Mouse (Mus musculus): Measurements from ENCODE around the gene 2310011J03Rik. TPM values are rescaled to one million over a fixed set of nuclear protein-coding genes. Genes with fewer than 3 reads are reported as not detected.

2310011J03Rik gene
- total RNA-seq, 2 experiments from 2014 or later: 13.6 to 14.2 TPM

DNA sequence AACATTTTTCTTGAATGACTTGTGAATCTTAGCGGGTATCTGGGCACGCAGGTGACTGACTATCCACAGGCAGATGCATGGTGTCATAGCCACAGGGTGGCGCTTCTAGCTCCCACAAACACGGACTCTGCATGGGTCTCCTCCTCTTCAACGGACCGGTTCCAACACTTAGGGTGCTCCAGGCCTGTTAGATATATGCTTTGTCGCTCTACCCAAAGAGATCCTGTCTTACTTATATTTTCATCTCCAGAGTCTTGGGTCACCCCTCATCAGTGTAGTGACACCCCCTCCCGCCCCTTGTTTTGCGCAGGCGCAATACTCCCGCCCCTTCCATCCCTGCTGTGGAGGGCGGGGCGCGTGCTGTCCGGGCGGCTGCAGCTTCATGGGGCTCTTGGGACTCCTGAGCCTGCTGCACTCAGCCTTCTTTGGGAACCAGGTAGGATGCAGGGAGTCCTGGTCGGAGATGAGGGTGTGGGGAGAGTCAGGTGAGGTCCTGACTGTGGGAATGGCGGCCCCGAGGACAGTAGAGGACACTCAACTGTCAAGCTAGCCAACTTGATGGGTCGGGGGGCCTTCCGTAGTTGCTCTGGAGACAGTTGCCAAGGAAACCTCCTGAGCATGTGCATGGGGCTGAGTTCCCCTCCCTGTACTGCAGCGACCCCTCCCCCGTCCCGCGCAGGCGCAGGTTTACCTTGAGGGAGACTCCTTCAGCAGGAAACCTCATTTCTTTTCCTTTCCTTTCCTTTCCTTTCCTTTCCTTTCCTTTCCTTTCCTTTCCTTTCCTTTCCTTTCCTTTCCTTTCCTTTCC is 24.5 kb downstream of the 2310011J03Rik start, which contains the start of gene Apc2:
Apc2 (plus strand) TSS at position 360 of the 808 bp plus-strand sequence.
- intact Hi-C loops (cut with DNase I): no loop called here
- peak; percentile 84 for DNase-seq

GRCm38 (mm10) chr10:80294788-80295303 is 25.5 kb downstream of the 2310011J03Rik start:
- DNase-seq: peak; percentile 33
- intact Hi-C loops (cut with DNase I): no loop called here

GRCm38 (mm10) chr10:80294311-80294710 is 26.0 kb downstream of the 2310011J03Rik start:
- intact Hi-C loops (cut with DNase I): no loop called here
- DNase-seq: no peak

- intact Hi-C loops (cut with DNase I): no loop called here
- no peak for DNase-seq
Observed at GRCm38 (mm10) chr10:80293325-80293724, 27.0 kb downstream of the 2310011J03Rik start.

DNA sequence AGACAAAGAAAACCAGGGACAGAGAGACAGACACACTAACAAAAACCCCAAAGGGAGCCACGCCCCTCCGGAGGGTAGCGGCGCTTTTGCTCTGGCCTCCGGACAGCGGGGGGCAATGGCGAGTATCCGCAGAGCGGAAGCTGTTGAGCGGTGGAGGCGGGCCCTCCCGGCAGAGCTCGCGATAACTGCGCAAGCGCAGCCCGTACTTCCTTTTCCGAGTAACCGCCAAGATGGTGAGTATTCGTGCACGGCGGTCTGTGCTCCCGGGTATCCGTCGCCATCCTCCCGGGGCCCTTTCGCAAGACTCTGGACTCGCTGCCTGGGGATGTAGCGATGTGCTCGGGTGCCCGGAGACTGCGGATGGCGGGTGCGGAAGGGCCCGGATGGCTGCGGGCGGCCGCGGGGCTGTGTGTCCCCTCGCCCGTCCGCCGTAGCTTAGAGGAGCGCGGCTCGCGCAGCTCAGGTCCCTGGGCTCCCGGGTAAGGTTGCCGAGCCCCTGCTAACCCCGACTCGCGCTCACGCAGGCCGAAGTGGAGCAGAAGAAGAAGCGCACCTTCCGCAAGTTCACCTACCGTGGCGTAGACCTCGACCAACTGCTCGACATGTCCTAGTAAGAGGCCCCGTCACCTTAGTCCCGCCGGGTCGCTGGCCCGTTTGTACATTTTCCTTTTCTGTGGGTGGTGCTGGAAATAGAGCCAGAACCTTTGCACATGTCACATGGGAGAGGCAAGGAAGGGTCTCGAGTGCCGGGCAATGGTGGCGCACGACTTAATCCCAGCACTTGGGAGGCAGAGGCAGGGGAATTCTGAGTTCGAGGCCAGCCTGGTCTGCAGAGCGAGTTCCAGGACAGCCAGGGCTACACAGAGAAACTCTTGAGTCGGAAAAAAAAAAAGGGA is 27.8 kb downstream of the 2310011J03Rik start, which contains the start of gene Rps15:
Rps15 (plus strand) TSS at position 203 of the 896 bp plus-strand sequence.
- peak; percentile 99 for DNase-seq
- intact Hi-C loops (cut with DNase I): no loop called here

- no peak for DNase-seq
- intact Hi-C loops (cut with DNase I): no loop called here
Observed at GRCm38 (mm10) chr10:80288657-80289056, 31.7 kb downstream of the 2310011J03Rik start.

- no peak for DNase-seq
- intact Hi-C loops (cut with DNase I): no loop called here
Observed at GRCm38 (mm10) chr10:80288097-80288496, 32.2 kb downstream of the 2310011J03Rik start.

DNA sequence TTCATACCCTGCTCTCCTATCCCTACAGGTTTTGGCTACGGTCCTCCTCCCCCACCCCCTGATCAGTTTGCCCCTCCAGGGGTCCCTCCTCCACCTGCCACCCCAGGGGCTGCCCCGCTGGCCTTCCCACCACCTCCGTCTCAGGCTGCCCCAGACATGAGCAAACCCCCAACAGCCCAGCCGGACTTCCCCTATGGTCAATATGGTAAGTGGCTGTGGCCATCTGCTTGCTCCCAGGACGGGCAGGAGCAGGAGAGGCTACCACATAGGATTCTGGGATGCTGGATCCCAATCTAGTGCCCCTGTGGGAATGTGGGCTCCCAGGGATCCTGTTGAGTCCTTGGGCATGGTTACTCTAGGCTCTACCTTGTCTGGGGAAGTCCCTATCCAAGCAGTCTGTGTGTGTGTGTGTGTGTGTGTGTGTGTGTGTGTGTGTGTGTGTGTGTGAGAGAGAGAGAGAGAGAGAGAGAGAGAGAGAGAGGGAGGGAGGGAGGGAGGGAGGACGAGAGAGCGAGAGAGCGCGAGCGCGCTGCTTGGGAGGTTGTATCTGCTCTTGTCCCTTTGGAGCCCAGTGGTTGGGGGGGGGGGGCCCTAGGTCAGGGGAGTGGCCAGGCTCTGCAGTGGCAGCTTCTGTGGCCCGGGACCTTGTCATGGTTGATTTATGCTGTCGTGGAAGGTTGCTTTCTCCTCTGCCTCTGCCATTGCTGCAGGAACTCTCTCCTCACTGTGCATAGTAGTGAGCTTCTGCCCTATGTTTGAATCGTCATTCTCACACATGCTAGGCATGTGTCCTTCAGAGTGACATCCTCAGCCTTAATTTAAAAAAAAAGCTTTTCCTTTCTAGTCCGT is 34.9 kb downstream of the 2310011J03Rik start:
- intact Hi-C loops (cut with DNase I): no loop called here

GRCm38 (mm10) chr10:80282481-80283441 is 37.6 kb downstream of the 2310011J03Rik start:
- DNase-seq: no peak
- intact Hi-C loops (cut with DNase I): no loop called here

More for the DNA sequence above, 34.9 kb downstream of the 2310011J03Rik start:
- no peak for DNase-seq

- intact Hi-C loops (cut with DNase I): no loop called here
- DNase-seq: no peak
Observed at GRCm38 (mm10) chr10:80281921-80282371, 38.4 kb downstream of the 2310011J03Rik start.

DNA sequence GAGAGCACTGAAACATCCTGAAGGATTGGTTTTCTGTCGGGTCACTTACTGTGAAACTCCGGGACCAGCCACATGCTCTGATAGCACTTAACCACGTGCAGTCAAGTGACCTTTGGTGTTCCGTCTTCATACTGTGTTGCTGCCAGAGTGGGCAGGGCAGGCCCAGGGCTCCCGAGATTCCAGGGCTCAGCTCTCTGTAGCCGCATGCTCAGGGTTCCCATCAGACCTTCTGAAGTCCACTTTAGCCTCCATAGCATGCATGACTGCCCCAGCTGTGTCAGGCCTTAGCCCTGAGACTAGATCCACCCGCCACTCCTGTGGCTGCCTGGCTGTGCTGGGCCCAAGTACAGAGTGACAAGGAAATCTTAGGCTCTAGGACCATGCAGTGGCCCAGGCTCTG is 39.0 kb downstream of the 2310011J03Rik start:
- DNase-seq: no peak
- intact Hi-C loops (cut with DNase I): no loop called here

GRCm38 (mm10) chr10:80279273-80279672 is 41.1 kb downstream of the 2310011J03Rik start:
- DNase-seq: no peak
- intact Hi-C loops (cut with DNase I): no loop called here

DNA sequence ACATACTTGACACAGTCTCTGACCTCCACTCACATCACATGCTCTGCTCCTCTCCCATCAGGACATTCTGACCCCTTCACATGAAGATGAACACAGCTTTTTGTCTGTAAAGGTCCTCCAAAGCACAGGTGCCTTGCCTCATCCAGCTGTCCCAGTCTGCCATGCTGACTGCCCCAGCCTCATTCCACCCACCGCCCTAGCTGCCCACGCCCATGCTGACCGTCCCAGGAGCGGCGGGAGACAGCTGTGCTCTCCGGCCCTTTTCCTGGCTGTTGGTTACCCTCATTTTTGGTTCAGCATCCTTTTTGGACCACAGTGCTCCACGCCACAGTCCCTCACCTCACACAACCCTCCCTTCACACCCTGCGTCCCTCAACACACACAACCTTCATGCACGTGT is 41.9 kb downstream of the 2310011J03Rik start:
- no peak for DNase-seq
- intact Hi-C loops (cut with DNase I): no loop called here

DNA sequence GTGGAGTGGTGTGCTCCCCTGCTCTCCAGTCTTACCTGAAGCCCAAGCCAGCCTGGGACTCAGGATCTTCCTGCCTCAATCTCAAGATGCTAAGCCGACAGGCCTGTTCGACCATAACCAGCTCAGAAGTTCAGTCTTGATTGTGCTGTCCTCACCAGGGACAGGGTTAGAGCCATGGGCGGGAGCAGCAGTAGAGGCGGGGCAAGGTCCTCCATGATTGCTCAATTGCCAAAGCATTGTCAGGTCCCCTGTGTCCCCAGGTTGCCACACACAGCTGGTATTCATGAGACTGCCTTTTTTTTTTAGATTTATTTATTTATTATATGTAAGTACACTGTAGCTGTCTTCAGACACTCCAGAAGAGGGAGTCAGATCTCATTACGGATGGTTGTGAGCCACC is 44.1 kb downstream of the 2310011J03Rik start:
- intact Hi-C loops (cut with DNase I): no loop called here
- DNase-seq: no peak

DNA sequence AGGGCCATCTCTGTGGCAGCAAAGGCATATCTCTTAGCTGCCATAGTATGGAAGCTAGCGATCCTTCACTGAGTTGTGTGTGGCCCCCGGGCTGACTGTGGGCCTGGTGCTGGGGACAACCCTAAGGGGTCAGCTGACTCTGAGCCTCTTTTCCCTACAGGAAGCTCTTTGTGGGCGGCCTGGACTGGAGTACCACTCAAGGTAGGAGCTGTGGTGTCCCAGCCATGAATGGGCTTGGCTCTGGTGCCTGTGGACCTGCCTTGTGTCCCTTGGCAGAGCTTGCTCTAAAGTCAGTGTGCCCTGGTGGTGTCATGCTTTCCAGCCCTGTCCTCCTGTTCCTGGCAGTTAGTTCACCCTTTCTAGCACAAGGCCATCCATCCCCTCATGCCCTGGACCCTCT is 46.5 kb downstream of the 2310011J03Rik start:
- DNase-seq: no peak
- intact Hi-C loops (cut with DNase I): no loop called here

DNA sequence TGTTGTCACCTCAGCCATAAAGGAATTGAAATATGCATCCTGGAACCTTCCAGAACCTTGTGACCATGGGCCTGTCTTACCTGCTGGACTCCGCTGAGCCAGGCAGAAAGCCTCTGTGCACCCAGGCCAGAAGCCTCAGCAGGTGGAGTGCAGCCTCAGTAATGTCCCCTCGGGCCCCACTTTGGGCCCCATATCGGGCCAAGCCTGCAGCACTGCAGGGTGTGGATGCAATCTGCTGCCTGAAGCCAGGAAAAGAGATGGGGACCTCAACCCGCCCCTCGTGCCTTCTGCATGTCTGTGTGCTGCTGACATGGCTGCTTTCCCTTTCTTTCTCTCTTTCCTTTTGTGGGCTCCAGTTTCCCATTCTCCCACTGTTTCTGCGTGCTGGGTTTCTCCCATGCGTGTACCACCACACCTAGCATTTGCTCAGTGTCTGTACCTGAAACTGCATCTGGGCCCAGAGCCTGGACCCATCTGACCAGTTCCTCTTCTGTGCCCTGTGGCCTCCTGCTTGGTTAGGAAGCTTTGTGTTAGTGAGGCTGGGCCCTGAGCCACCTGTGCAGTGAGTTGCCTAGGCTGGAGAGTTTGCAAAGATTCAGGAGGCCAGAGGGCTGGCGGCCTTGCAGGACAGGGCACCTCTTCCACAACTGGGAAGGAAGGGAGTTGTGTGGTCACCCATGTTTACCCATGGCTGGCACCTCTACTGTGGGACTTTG is 48.3 kb downstream of the 2310011J03Rik start:
- DNase-seq: no peak
- intact Hi-C loops (cut with DNase I): no loop called here

DNA sequence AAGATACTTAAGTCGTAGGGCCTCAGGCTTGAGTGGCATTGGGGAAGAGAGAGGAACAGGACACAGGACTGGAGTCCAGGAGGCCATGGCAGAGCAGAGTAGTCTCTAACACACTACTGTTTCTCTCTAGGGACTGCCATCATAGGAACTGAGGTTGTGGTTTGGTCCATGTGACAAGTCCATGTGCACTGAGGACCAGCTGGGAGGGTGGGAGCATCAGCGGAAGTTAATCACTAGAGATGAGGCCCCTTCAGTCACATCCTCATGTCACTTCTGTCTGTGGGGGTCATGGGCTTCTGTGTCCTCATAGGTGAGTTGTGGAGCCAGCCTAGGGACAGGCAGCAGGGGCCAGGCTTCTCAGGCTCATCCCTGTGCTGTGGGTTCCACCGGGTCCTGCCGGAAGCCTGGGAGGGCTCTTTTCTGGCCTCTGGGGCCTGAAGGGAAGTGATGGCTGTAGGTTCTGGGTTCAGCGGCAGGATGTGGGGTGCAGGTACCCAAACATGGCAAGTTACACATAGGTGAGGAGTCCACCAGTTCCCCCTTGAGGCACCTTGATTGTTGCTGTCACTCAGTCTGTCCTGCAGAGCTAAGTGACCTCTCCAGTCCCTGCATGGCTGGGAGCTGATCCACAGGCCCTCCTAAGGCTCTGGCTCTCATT is 49.0 kb downstream of the 2310011J03Rik start:
- no peak for DNase-seq
- intact Hi-C loops (cut with DNase I): no loop called here

GRCm38 (mm10) chr10:80270734-80271181 is 49.6 kb downstream of the 2310011J03Rik start:
- no peak for DNase-seq
- intact Hi-C loops (cut with DNase I): no loop called here
